Mouse (Mus musculus): Measurements from ENCODE around the gene Efcab9. TPM values are rescaled to one million over a fixed set of nuclear protein-coding genes. Genes with fewer than 3 reads are reported as not detected.

Efcab9 gene
- polyA plus RNA-seq (2017; shearing (Covaris generic)), result 1 to 10 TPM; 1.4 to 2.4 TPM

DNA sequence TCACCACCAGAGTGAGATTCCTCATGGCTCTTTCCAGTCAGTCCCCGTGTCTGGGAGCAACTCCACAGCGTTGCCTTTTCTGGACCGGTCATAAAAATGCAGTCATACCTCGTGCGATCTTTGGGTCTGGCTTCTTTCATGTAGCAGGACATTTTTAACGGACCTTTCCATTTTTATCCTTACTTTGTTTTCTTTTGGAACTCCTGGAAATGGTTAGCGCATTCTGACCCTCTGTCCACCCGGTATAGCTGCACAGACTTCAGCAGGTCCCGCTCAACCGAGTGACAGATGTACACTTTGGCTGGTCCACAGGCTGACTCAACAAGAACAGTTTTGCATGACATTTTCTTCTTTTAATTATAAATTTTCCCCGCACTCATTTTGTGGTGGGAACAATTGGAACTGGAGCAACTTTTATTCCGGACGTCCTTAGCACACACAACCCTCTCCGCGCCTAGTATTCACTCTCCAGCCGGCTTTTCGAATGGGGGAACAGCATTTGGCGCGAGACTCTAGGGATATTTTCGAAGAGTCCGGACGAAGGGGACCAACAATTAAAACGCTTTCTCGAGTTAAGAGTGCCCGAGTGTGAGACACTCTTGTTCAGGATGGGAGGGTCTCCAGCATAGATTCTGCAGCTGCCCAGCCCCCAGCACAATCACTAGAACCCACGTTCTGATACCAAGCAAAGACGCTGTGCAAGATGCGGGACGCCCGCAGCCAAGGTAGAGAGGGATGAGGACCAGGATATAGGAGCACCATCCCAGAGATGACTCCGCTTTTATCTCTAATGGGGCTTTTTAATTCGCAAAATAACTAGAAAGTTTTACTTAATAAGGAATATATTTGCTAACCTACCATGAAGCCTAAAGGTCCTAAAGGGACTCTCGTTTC lies at the start of gene Efcab9:
Efcab9 (minus strand) TSS at position 211 of the 894 bp plus-strand sequence.

DNA sequence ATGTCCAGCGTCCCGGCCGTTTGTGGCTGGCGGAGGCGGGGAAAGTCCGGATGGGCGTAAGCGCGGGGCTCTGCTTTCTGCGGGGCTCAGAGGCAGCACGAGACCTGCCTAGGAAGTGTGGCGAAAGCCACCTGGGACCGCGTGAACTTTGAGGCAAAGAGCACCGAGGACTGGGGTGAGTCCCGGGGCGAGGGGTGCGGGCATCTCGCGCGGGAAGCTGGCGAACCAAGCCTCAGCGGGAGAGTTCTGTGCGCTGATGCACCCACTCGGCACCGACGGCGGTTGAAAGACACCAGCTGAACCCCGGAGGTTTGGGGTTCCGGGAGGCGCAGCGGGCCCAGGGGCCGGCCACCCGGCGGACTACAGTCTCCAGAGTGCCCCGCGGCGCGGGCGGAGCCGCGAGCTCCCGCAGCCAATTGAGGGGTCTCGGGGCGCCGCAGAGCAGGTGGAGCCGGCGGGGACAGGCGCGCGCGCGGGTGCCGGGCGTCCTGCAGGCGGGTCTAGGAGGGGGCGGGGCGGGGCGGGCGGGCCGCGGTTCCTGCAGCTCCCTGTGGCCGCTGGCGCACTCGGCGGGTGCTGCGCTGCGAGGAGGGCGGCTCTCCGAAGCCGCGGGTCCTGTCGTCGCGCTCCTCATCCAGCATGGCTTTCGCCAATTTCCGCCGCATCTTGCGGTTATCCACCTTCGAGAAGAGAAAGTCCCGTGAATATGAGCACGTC lies 1.0 kb upstream of the Efcab9 start, which contains the start of gene Stk10:
Stk10 (plus strand) TSS at position 541 of the 717 bp plus-strand sequence.

Other genes with a start within 250 kb of the Efcab9 start
- gene Hba-a1, start 248.6 kb downstream of the Efcab9 start, polyA plus RNA-seq (2017; shearing (Covaris generic)), result 100 to 1,000 TPM; 183 to 235 TPM
- 1 to 10 TPM in 1 of 2 experiments, not detected in 1; 1.2 TPM for gene Hbq1b, start 245.1 kb downstream of the Efcab9 start, polyA plus RNA-seq (2017; shearing (Covaris generic))
- gene Hba-a2, start 235.6 kb downstream of the Efcab9 start, polyA plus RNA-seq (2017; shearing (Covaris generic)), result 100 to 1,000 TPM; 293 to 315 TPM
- not detected for gene Hbq1a, start 232.0 kb downstream of the Efcab9 start, polyA plus RNA-seq (2017; shearing (Covaris generic))
- gene Sh3pxd2b, start 184.3 kb downstream of the Efcab9 start, polyA plus RNA-seq (2017; shearing (Covaris generic)), result under 1 TPM; 0.20 to 0.45 TPM
- 1 to 10 TPM; 7.4 to 7.7 TPM for gene Ubtd2, start 76.7 kb downstream of the Efcab9 start, polyA plus RNA-seq (2017; shearing (Covaris generic))
- 100 to 1,000 TPM; 163 to 258 TPM for gene Stk10, start 1.2 kb upstream of the Efcab9 start, polyA plus RNA-seq (2017; shearing (Covaris generic))
- gene Fbxw11, start 110.6 kb upstream of the Efcab9 start, polyA plus RNA-seq (2017; shearing (Covaris generic)), result 10 to 100 TPM; 58.5 to 69.6 TPM

All from activated CD4-positive, CD25-positive, alpha-beta regulatory T cell (primary cell).